Mouse (Mus musculus) testis, adult 2 months (tissue): ENCODE measurements around the gene Lnx1. TPM values are rescaled to one million over a fixed set of nuclear protein-coding genes. Genes with fewer than 3 reads are reported as not detected.

Experiments used
- H3K27ac ChIP-seq: fragments of 200-500 bp; 2 replicates; pipeline ENCODE4 v1.5.1; 2012; ENCODE audit warnings: low read depth, low read length; ENCODE audit not compliant: control insufficient read depth, insufficient read depth
- H3K27me3 ChIP-seq: fragments of 200-500 bp; 2 replicates; pipeline ENCODE4 v1.6.1; 2012; ENCODE audit warnings: mild to moderate bottlenecking, low read length, moderate library complexity; ENCODE audit not compliant: control insufficient read depth, insufficient read depth
- H3K36me3 ChIP-seq: fragments of 200-500 bp; 2 replicates; pipeline ENCODE4 v1.6.1; 2012; ENCODE audit warnings: mild to moderate bottlenecking, low read length; ENCODE audit not compliant: control insufficient read depth, insufficient read depth
- H3K4me1 ChIP-seq: fragments of 200-500 bp; 2 replicates; pipeline ENCODE4 v1.6.1; 2012; ENCODE audit warnings: low read length; ENCODE audit not compliant: control insufficient read depth, insufficient read depth
- H3K4me3 ChIP-seq: fragments of 200-500 bp; 2 replicates; pipeline ENCODE4 v1.5.1; 2012; ENCODE audit warnings: low read depth, mild to moderate bottlenecking, low read length, moderate library complexity, mixed read lengths; ENCODE audit not compliant: control insufficient read depth
- CTCF ChIP-seq: fragments of 200-500 bp; IDR thresholded peaks from 2 replicates; pipeline ENCODE4 v1.5.1; 2012; ENCODE audit warnings: low read depth, mild to moderate bottlenecking, inconsistent platforms, low read length, moderate library complexity; ENCODE audit not compliant: control insufficient read depth, insufficient read depth, insufficient replicate concordance
- POLR2A ChIP-seq: fragments of 200-500 bp; IDR thresholded peaks from 2 replicates; pipeline ENCODE4 v1.6.1; 2012; ENCODE audit warnings: low read depth, mild to moderate bottlenecking, inconsistent platforms, low read length, moderate library complexity; ENCODE audit not compliant: control insufficient read depth
- polyA plus RNA-seq: library from polyadenylated mRNA; depleted of rRNA; stranded (reverse); fragments of >200 nt; gene quantifications from 2 replicates; pipeline ENCODE4 v1.2.3, GENCODE M21; 2012

Gene Lnx1
- polyA plus RNA-seq, 1 experiment, result 1.8 TPM

DNA sequence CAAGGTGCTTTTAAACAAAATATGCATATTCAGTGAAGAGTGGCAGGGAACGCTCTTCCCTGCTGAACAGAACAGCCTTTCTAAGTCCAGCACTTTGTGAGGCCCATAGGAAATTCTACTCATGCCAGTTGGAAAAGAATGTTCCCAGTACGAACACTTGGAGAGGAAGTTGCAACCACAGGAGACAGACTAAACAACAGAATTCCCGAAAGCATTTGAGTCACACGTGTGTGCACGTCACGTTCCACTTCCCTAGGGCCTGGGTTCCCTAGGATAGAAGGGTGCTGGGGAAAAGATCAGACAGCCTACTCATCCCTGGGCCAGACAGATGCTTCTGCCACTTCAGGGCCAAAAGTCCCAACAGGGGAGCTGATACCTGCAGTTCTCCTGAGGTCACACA is 48.2 kb downstream of the Lnx1 start:
- no peak overlapping the region for H3K27ac ChIP-seq
- no peaks in the 10 kb centered on the region for H3K4me1 ChIP-seq
- no peaks in the 10 kb centered on the region for H3K27me3 ChIP-seq
- no peak overlapping the region for H3K4me3 ChIP-seq
- no peaks in the 10 kb centered on the region for H3K36me3 ChIP-seq
- TF ChIP-seq POLR2A (no peak), CTCF (no peak)

DNA sequence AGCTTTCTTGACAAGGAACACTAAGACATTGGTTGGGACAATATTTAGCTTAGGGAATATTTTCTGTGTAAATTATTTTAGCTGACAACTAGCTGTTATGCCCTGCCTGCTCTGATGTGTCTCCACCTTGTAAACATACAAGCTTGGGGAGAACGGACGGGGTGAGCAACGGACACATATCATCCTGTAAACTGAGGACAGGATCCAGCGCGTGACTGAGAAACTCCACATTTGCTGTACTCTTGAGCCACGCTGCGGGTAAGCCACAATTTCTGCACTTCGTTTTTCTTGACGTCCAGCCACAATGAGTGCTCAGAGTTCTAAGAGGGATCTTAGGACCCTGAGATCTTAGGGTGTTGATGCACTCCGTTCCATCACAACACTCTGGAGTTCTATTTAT is 48.9 kb downstream of the Lnx1 start:
- Histone ChIP-seq H3K27me3 (no peaks in the 10 kb centered on the region), H3K4me3 (no peak overlapping the region), H3K4me1 (no peaks in the 10 kb centered on the region), H3K36me3 (no peaks in the 10 kb centered on the region), H3K27ac (no peak overlapping the region)
- TF ChIP-seq CTCF (no peak), POLR2A (no peak)

DNA sequence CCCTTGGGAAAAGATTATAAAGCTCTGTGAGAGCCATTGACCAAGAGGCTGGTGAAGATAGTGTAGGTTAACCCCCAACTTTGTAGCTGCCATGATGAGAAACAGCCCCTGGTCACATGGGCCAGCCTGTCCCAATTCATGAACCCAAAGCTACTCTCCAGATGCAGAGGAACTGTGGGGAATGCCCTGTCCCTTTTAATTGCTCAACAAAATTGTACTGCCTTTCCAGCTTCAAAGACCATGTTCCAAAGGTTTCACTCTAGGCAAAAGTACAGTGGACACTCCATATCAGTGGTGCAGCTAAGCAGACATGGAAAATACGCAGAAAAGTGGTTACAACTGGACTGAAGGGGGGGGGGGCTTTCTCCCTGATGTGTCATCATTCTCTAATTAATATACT is 53.6 kb downstream of the Lnx1 start:
- Histone ChIP-seq H3K4me3 (no peak overlapping the region), H3K4me1 (no peaks in the 10 kb centered on the region), H3K36me3 (no peaks in the 10 kb centered on the region), H3K27ac (no peak overlapping the region), H3K27me3 (no peaks in the 10 kb centered on the region)
- TF ChIP-seq POLR2A (no peak), CTCF (no peak)

DNA sequence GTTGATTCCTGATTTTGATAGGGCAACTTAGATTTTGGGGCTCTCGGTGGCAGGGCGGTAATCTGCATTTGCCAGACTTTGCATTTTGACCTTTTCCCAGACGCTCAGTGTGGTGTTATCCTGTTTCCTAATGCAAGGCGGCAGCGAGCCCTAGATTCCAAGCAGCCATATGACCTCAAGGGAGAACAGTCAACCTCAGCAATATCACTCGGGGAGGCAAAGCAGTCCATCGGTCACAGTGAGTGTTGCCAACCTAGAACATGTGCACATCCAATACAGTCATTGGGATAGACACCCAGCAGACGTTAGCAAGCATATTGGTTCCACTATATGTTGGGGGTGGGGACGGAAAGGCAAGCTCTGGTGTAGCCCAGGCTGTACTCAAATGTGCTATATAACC is 54.5 kb downstream of the Lnx1 start:
- TF ChIP-seq POLR2A, result no peak
- TF ChIP-seq CTCF, result no peak
- Histone ChIP-seq H3K27ac (no peak overlapping the region; the same call in 1 of the 2 replicates), H3K27me3 (no peaks in the 10 kb centered on the region), H3K4me3 (no peak overlapping the region), H3K4me1 (no peaks in the 10 kb centered on the region), H3K36me3 (no peaks in the 10 kb centered on the region)

DNA sequence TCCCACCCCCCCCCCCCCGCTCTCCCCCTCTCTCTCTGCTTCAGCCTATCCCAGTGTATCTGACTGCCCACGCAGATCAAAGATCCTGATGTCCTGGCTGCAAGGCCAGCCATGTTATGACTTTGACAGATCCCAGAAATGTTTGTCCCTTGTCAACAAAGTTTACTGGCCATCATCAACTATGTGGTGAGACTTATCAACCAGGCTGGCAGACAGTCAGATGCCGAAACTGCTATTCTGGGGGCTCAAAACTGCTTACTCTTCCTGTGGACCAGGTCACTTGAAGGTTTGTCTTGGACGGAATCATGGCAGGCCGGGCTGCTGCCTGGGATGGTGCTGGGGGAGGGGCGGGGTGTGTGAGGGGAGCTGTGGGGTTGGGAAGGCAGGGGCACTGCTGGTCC is 55.1 kb downstream of the Lnx1 start:
- Histone ChIP-seq H3K36me3 (no peaks in the 10 kb centered on the region), H3K27ac (no peak overlapping the region), H3K4me3 (no peak overlapping the region), H3K4me1 (no peaks in the 10 kb centered on the region), H3K27me3 (no peaks in the 10 kb centered on the region)
- TF ChIP-seq POLR2A (no peak), CTCF (no peak)

DNA sequence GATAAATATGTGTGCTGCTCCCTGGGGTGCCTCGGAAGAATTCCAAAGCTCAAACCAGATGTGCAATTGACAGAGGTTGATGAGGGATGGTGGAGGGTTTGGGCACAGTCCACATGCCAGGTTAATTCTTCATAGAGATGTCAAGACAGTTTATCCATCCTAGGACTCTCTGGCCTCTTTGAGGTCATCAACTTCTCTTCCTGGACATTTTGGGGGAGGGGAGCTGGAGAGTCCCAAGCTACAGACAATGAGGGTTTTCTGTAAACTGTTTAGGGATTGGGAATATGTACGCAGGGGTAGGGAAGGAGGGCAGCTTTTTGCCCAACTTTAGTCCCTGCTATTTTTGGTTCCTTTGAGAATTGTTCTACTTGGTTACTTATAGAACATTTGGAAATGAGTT is 60.4 kb downstream of the Lnx1 start:
- H3K27me3 ChIP-seq, result no peaks in the 10 kb centered on the region
- no peaks in the 10 kb centered on the region for H3K36me3 ChIP-seq
- H3K4me3 ChIP-seq, result no peak overlapping the region
- H3K27ac ChIP-seq, result no peak overlapping the region
- no peaks in the 10 kb centered on the region for H3K4me1 ChIP-seq
- no peak for TF ChIP-seq POLR2A
- no peak for TF ChIP-seq CTCF

DNA sequence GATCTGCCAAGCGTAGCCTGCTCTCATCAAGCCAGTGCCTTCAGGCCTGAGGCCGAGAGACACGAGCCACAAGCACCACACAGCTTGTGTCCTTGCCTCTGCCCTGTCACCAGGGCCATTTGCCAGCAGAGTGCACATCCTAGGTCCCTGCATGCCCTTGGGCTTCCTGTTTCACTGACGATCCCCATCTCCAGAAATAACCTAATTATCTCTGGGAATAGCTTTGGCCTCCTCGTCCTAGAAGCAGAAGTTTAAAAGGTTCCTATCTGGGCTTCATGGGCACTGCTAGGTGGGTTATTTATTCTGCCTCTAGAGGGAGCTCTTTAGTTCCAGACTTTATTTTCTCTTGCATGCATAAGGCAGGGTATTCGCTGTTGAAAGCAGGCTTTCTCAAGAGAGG is 61.7 kb downstream of the Lnx1 start:
- Histone ChIP-seq H3K36me3 (no peaks in the 10 kb centered on the region), H3K4me1 (no peaks in the 10 kb centered on the region), H3K27me3 (no peaks in the 10 kb centered on the region), H3K4me3 (no peak overlapping the region), H3K27ac (no peak overlapping the region)
- TF ChIP-seq CTCF, result no peak; the same call in 1 of the 2 replicates
- TF ChIP-seq POLR2A, result no peak

DNA sequence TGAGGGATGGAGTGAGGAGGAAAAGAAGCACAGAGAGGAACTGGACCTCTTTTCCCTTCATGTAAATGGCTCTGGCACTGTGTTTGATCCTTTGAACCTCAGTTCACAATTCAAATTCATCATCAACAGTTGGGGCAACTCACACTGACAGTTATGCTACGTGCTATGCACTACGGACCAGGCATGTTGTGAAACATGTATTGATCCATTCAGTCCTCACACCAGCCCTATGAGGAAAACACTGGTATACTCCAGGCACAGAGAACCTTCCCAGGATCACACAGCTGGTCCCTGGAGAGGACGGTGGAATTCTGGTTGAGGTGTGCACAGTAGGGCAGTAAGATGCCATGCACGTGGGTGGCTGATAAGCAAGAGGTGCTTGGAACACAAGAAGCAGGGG is 62.2 kb downstream of the Lnx1 start:
- no peak overlapping the region for H3K27ac ChIP-seq
- H3K36me3 ChIP-seq, result no peaks in the 10 kb centered on the region
- no peaks in the 10 kb centered on the region for H3K27me3 ChIP-seq
- no peaks in the 10 kb centered on the region for H3K4me1 ChIP-seq
- H3K4me3 ChIP-seq, result no peak overlapping the region
- TF ChIP-seq POLR2A (no peak), CTCF (no peak)
